Mouse (Mus musculus) heart, adult 18-20 months (tissue): Measurements from ENCODE around the gene 4930578G10Rik. TPM values are rescaled to one million over a fixed set of nuclear protein-coding genes. Genes with fewer than 3 reads are reported as not detected.

Experiments
- total RNA-seq, 2 experiments: library from RNA; stranded (reverse); gene quantifications; 2 replicates each; pipeline ENCODE4 v1.2.3; 2021

The 4930578G10Rik gene
- total RNA-seq, 2 experiments from 2014 or later: not detected

Other genes starting within 250 kb of the 4930578G10Rik start
- not detected for gene Fam205a2, start 207.4 kb upstream of the 4930578G10Rik start, total RNA-seq
- not detected for gene Gm10591, start 123.3 kb upstream of the 4930578G10Rik start, total RNA-seq
- 1 to 10 TPM; 2.9 to 6.6 TPM for gene Gm2564, start 105.8 kb upstream of the 4930578G10Rik start, total RNA-seq
- not detected for gene Ccl27b, start 80.3 kb upstream of the 4930578G10Rik start, total RNA-seq
- under 1 TPM in 1 of 2 experiments, not detected in 1; 0.23 TPM for gene Il11ra2, start 73.7 kb upstream of the 4930578G10Rik start, total RNA-seq
- gene Ccl19, start 21.0 kb downstream of the 4930578G10Rik start, total RNA-seq: 1 to 10 TPM; 1.2 to 4.2 TPM
- 10 to 100 TPM; 43.5 to 98.2 TPM for gene Ccl21a, start 38.4 kb downstream of the 4930578G10Rik start, total RNA-seq
- gene Fam205a1, start 118.3 kb downstream of the 4930578G10Rik start, total RNA-seq: not detected
- gene Gm12394, start 121.2 kb downstream of the 4930578G10Rik start, total RNA-seq: not detected
- 10 to 100 TPM; 12.2 to 12.9 TPM for gene Fam205c, start 138.7 kb downstream of the 4930578G10Rik start, total RNA-seq
- 1 to 10 TPM; 6.5 to 7.7 TPM for gene Phf24, start 181.1 kb downstream of the 4930578G10Rik start, total RNA-seq
- gene Dnajb5, start 214.3 kb downstream of the 4930578G10Rik start, total RNA-seq: 100 to 1,000 TPM in 1 of 2 experiments, 10 to 100 TPM in 1; 95.5 to 101 TPM
- gene 1700022I11Rik, start 234.1 kb downstream of the 4930578G10Rik start, total RNA-seq: not detected